Mouse (Mus musculus) megakaryocyte, embryonic 14.5 days (primary cell): ENCODE measurements around the gene Mrpl54. TPM values are rescaled to one million over a fixed set of nuclear protein-coding genes. Genes with fewer than 3 reads are reported as not detected.

Experiments used
- H3K27me3 ChIP-seq: replicated peaks from 2 replicates; pipeline ENCODE3; 2012; ENCODE audit warnings: inconsistent platforms
- H3K36me3 ChIP-seq: replicated peaks from 2 replicates; pipeline ENCODE3; 2012; ENCODE audit warnings: low read length, inconsistent platforms, mixed read lengths
- H3K4me1 ChIP-seq: 2 replicates; pipeline ENCODE4 v1.6.1; 2012; ENCODE audit warnings: inconsistent platforms
- H3K4me3 ChIP-seq: replicated peaks from 2 replicates; pipeline ENCODE3; 2012; ENCODE audit warnings: moderate library complexity, mild to moderate bottlenecking, inconsistent platforms
- H3K9me3 ChIP-seq: 2 replicates; pipeline ENCODE4 v1.6.1; 2012; ENCODE audit warnings: inconsistent platforms
- FLI1 ChIP-seq: IDR thresholded peaks from 2 replicates; pipeline ENCODE4 v1.6.1; 2012; ENCODE audit warnings: low read length, inconsistent platforms, mixed read lengths
- GATA1 ChIP-seq: IDR thresholded peaks from 3 replicates; pipeline ENCODE4 v1.6.1; 2012; ENCODE audit warnings: mixed read lengths, low read length, inconsistent platforms, borderline replicate concordance
- polyA plus RNA-seq: library from polyadenylated mRNA; stranded (reverse); fragments of >175 nt; gene quantifications from 2 replicates; pipeline ENCODE4 v1.2.3, GENCODE M21; 2012; ENCODE audit warnings: low replicate concordance; ENCODE audit not compliant: insufficient read depth

Mrpl54 gene
- polyA plus RNA-seq, 1 experiment: 769 TPM

DNA sequence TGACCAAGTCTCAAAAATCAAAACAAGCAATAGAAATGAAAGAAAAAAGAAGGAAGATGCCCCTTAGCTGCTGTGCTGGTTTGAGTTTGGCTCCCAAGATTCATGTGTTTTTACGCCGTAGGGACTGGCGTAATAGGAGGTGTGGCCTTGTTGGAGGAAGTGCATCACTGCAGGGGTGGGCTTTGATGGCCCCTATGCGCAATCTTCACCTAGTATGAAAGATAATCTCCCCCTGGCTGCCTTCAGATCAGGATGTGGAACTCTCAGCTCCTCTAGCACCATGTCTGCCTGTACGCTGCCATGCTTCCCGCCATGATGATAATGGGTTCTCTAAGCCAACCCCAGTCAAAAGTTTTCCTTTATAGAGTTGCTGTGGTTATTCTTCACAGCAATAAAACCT is 50.5 kb downstream of the Mrpl54 start:
- Histone ChIP-seq H3K4me3 (no peak overlapping the region), H3K4me1 (peaks cover 17% of the 10 kb centered on the region), H3K9me3 (peaks cover 18% of the 10 kb centered on the region), H3K27me3 (peaks cover 37% of the 10 kb centered on the region), H3K36me3 (no peaks in the 10 kb centered on the region)
- TF ChIP-seq FLI1 (no peak), GATA1 (no peak)

Other genes with a start within 250 kb of the Mrpl54 start
- gene Diras1, start 241.3 kb downstream of the Mrpl54 start, polyA plus RNA-seq: 0.06 TPM in 1 of 2 replicates, not detected in the other
- 1.9 and 7.5 TPM in 2 replicates for gene Slc39a3, start 229.5 kb downstream of the Mrpl54 start, polyA plus RNA-seq
- 262 and 632 TPM in 2 replicates for gene Sgta, start 206.8 kb downstream of the Mrpl54 start, polyA plus RNA-seq
- 62.3 and 65.0 TPM in 2 replicates for gene Thop1, start 196.9 kb downstream of the Mrpl54 start, polyA plus RNA-seq
- not detected in 2 replicates for gene Creb3l3, start 168.1 kb downstream of the Mrpl54 start, polyA plus RNA-seq
- 407 and 1,114 TPM in 2 replicates for gene Map2k2, start 161.0 kb downstream of the Mrpl54 start, polyA plus RNA-seq
- 100.0 and 136 TPM in 2 replicates for gene Zbtb7a, start 131.7 kb downstream of the Mrpl54 start, polyA plus RNA-seq
- 95.2 and 184 TPM in 2 replicates for gene Pias4, start 99.0 kb downstream of the Mrpl54 start, polyA plus RNA-seq
- gene Eef2, start 90.3 kb downstream of the Mrpl54 start, polyA plus RNA-seq: 439 and 1,295 TPM in 2 replicates
- gene Dapk3, start 83.9 kb downstream of the Mrpl54 start, polyA plus RNA-seq: 168 TPM in 2 replicates
- gene 4930442H23Rik, start 83.1 kb downstream of the Mrpl54 start, polyA plus RNA-seq: not detected in 2 replicates
- gene Nmrk2, start 64.9 kb downstream of the Mrpl54 start, polyA plus RNA-seq: not detected in 2 replicates
- not detected in 2 replicates for gene Atcay, start 36.1 kb downstream of the Mrpl54 start, polyA plus RNA-seq
- gene Zfr2, start 33.8 kb downstream of the Mrpl54 start, polyA plus RNA-seq: 1.4 TPM in 1 of 2 replicates, not detected in the other
- gene Matk, start 14.0 kb downstream of the Mrpl54 start, polyA plus RNA-seq: 6.2 and 21.4 TPM in 2 replicates
- 93.1 and 154 TPM in 2 replicates for gene Apba3, start within 50 bp of the Mrpl54 start, polyA plus RNA-seq
- gene Tjp3, start 24.6 kb upstream of the Mrpl54 start, polyA plus RNA-seq: 4.6 and 5.5 TPM in 2 replicates
- 124 and 136 TPM in 2 replicates for gene Pip5k1c, start 26.0 kb upstream of the Mrpl54 start, polyA plus RNA-seq
- 76.5 and 78.5 TPM in 2 replicates for gene Cactin, start 54.2 kb upstream of the Mrpl54 start, polyA plus RNA-seq
- gene Tbxa2r, start 61.8 kb upstream of the Mrpl54 start, polyA plus RNA-seq: 87.5 and 153 TPM in 2 replicates
- gene Gipc3, start 76.3 kb upstream of the Mrpl54 start, polyA plus RNA-seq: 2.9 and 11.0 TPM in 2 replicates
- gene Hmg20b, start 83.5 kb upstream of the Mrpl54 start, polyA plus RNA-seq: 302 and 601 TPM in 2 replicates
- gene Mfsd12, start 90.6 kb upstream of the Mrpl54 start, polyA plus RNA-seq: 20.2 and 44.1 TPM in 2 replicates
- 30.6 and 109 TPM in 2 replicates for gene 4930404N11Rik, start 98.9 kb upstream of the Mrpl54 start, polyA plus RNA-seq
- 71.2 and 72.9 TPM in 2 replicates for gene Fzr1, start 111.6 kb upstream of the Mrpl54 start, polyA plus RNA-seq
- 80.4 and 114 TPM in 2 replicates for gene Dohh, start 117.5 kb upstream of the Mrpl54 start, polyA plus RNA-seq
- 0.89 TPM in 1 of 2 replicates, not detected in the other for gene Gm48551, start 117.5 kb upstream of the Mrpl54 start, polyA plus RNA-seq
- gene Gm48552, start 122.1 kb upstream of the Mrpl54 start, polyA plus RNA-seq: 8.4 TPM in 1 of 2 replicates, not detected in the other
- gene Smim24, start 126.1 kb upstream of the Mrpl54 start, polyA plus RNA-seq: 4.4 TPM in 1 of 2 replicates, not detected in the other
- gene Nfic, start 188.7 kb upstream of the Mrpl54 start, polyA plus RNA-seq: 184 and 257 TPM in 2 replicates
- gene Celf5, start 215.8 kb upstream of the Mrpl54 start, polyA plus RNA-seq: 1.3 and 3.3 TPM in 2 replicates
- 145 and 508 TPM in 2 replicates for gene Ncln, start 229.5 kb upstream of the Mrpl54 start, polyA plus RNA-seq
- 7.4 and 9.1 TPM in 2 replicates for gene S1pr4, start 233.2 kb upstream of the Mrpl54 start, polyA plus RNA-seq